Mouse (Mus musculus): ENCODE measurements at regions not wholly inside any gene's neighbourhood (a gene's known extent, or its start where the extent isn't known, plus 50 kb on each side); places are given as distances from the start of the nearest gene placed in this dataset.

DNA sequence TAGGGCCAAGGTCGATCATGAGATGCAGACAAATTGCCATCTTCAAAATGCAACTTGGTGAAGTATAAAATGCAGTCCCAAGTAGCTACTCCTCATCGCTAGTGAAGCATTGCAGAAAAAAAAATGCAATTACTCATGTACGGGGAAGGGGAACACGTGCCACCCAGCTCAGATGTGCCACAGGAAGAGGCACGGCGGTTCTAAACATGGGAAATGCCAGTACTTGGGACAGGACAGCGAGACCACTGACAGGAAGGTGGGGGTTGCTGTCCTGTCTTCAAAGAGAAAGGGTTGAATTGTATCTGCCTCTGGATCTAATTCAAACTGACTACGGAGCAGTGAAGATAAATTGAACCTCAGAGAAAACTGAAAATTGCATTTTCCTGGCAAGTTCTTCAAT lies 104.6 kb upstream of the Ankrd1 start:
- H3K36me3 ChIP-seq (ENCODE audit: control insufficient read depth, insufficient read depth, low read length), result no peaks in the 10 kb centered on the region
- H3K27me3 ChIP-seq (ENCODE audit: control insufficient read depth, insufficient read depth, low read length), result no peaks in the 10 kb centered on the region
- no peak overlapping the region for H3K27ac ChIP-seq (ENCODE audit: low read length)
- no peaks in the 10 kb centered on the region for H3K4me1 ChIP-seq (ENCODE audit: control insufficient read depth, insufficient read depth, low read length)
- no peak overlapping the region for H3K4me3 ChIP-seq (replicated peaks; ENCODE audit: low read length)
- 36% methylated on average over 8 of the region's 8 CpGs for WGBS
- H3K9me3 ChIP-seq (replicated peaks; ENCODE audit: control insufficient read depth, low read length), result no peaks in the 10 kb centered on the region
- H3K4me2 ChIP-seq (ENCODE audit: low read depth, low read length), result no peak overlapping the region
- ATAC-seq (ENCODE audit: insufficient read depth, low FRiP score), result no peak
- H3K9ac ChIP-seq (ENCODE audit: low read length), result no peak overlapping the region

DNA sequence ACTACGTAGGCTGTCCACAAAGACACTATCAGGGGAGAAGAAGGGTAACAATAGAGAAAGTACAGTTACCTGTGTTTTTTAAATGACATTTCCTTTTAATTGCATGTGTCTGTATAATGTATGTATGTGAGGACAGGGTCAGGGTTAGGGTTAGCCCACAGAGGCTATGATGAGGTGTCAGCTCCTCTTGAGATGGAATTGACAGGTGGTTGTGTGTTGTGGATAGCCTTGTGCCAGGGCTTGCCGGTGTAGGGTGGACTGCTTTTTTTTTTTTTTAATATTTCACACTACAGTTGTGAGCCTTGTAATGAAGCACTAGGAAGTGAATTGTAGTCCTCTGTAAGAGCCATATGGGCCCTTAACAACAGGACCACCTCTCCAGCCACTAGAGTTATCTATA lies 105.7 kb upstream of the Ankrd1 start:
- no peaks in the 10 kb centered on the region for H3K9me3 ChIP-seq (replicated peaks; ENCODE audit: control insufficient read depth, low read length)
- H3K4me3 ChIP-seq (replicated peaks; ENCODE audit: low read length), result no peak overlapping the region
- H3K27ac ChIP-seq (ENCODE audit: low read length), result no peak overlapping the region
- H3K4me1 ChIP-seq (ENCODE audit: control insufficient read depth, insufficient read depth, low read length), result no peaks in the 10 kb centered on the region
- no peak for ATAC-seq (ENCODE audit: insufficient read depth, low FRiP score)
- H3K27me3 ChIP-seq (ENCODE audit: control insufficient read depth, insufficient read depth, low read length), result no peaks in the 10 kb centered on the region
- no peaks in the 10 kb centered on the region for H3K36me3 ChIP-seq (ENCODE audit: control insufficient read depth, insufficient read depth, low read length)
- H3K9ac ChIP-seq (ENCODE audit: low read length), result no peak overlapping the region
- WGBS, result 90% methylated on average over 2 of the region's 2 CpGs
- no peak overlapping the region for H3K4me2 ChIP-seq (ENCODE audit: low read depth, low read length)

DNA sequence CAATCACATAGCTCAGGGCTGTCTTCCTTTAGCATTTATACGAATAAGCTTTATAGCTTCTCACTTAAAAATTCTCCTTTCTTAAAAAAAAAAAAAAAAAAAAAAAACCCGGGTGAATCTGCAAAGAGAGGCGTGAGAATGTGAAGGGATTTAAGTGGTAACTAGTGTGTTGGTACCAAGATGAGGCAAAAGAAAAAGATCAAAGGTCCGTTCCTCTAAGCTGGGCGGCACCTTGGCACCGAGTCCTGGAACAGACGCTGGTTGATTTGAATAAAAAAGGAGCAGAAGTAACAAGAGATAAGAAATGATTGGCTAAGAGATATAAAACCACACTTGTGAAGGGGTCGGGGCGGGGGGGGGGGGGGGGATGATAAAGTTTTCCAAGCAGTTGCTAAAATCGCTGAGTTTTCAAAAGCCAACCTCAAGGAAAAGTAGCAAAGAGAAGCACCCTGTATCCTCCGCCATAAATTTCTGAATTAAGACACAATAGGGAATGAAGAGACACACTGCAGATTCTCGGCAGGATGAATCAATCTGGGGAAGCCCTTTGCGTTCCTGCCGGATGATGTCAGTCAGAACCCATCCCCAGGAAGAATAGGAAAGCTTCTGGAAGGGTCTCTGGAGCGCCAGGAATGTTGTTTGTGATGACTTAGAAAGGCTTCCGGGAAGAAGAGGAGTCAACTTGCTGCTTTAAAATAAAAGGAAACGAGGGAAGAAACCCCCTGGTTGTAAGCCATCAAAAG lies 107.7 kb upstream of the Ankrd1 start:
- Histone ChIP-seq H3K4me2 (ENCODE audit: low read depth, low read length) (peak overlapping the region; percentile 25), H3K27me3 (ENCODE audit: control insufficient read depth, insufficient read depth, low read length) (no peaks in the 10 kb centered on the region), H3K27ac (ENCODE audit: low read length) (no peak overlapping the region), H3K36me3 (ENCODE audit: control insufficient read depth, insufficient read depth, low read length) (no peaks in the 10 kb centered on the region), H3K4me1 (ENCODE audit: control insufficient read depth, insufficient read depth, low read length) (no peaks in the 10 kb centered on the region), H3K4me3 (replicated peaks; ENCODE audit: low read length) (no peak overlapping the region), H3K9me3 (replicated peaks; ENCODE audit: control insufficient read depth, low read length) (no peaks in the 10 kb centered on the region), H3K9ac (ENCODE audit: low read length) (no peak overlapping the region)
- 23% methylated on average over 17 of the region's 17 CpGs for WGBS
- no peak for ATAC-seq (ENCODE audit: insufficient read depth, low FRiP score)

DNA sequence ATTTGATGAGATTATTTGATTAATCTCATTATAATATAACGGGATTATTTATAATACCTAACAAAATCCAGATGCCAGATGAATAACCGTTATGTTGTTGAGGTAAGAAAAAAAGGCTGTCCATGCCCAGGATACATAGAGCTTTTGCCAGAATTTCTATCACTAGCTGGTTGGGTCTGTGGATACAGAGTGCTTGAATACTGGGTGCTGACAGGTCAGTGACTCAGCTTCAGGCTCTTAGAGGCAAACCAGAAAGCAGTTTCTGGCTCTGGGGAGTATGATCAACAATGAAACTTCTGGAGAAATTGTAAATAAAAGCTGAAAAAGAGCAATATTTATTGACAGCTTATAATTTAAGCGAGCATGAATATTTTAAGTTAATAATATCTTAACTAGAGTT lies 109.4 kb upstream of the Ankrd1 start:
- ATAC-seq (ENCODE audit: insufficient read depth, low FRiP score), result no peak
- Histone ChIP-seq H3K4me1 (ENCODE audit: control insufficient read depth, insufficient read depth, low read length) (no peaks in the 10 kb centered on the region), H3K36me3 (ENCODE audit: control insufficient read depth, insufficient read depth, low read length) (no peaks in the 10 kb centered on the region), H3K4me3 (replicated peaks; ENCODE audit: low read length) (no peak overlapping the region), H3K27ac (ENCODE audit: low read length) (no peak overlapping the region), H3K4me2 (ENCODE audit: low read depth, low read length) (no peak overlapping the region), H3K27me3 (ENCODE audit: control insufficient read depth, insufficient read depth, low read length) (no peaks in the 10 kb centered on the region), H3K9ac (ENCODE audit: low read length) (no peak overlapping the region), H3K9me3 (replicated peaks; ENCODE audit: control insufficient read depth, low read length) (no peaks in the 10 kb centered on the region)
- WGBS, result 86% methylated on average over 3 of the region's 3 CpGs

DNA sequence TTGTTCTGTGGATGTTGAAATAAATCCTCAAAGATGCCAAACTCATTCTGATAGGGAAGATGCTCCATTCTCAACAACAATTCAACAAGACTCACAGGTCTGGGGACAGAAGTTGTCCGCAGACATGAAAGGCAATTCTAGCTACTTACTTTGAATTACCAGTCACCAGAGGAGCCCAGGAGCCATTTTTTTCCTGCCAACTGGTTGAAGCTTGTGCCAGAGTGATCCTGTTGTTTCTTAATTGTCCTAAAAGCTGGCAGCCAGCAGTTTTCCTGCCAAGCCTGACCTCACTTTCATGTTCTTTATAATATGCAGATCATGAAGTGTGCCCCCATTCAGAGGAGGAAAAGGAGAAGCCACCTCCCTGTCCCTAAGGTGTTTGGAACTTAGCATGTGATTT lies 110.0 kb upstream of the Ankrd1 start:
- Histone ChIP-seq H3K9ac (ENCODE audit: low read length) (no peak overlapping the region), H3K9me3 (replicated peaks; ENCODE audit: control insufficient read depth, low read length) (no peaks in the 10 kb centered on the region), H3K4me1 (ENCODE audit: control insufficient read depth, insufficient read depth, low read length) (no peaks in the 10 kb centered on the region), H3K27ac (ENCODE audit: low read length) (no peak overlapping the region), H3K4me3 (replicated peaks; ENCODE audit: low read length) (no peak overlapping the region), H3K4me2 (ENCODE audit: low read depth, low read length) (no peak overlapping the region), H3K36me3 (ENCODE audit: control insufficient read depth, insufficient read depth, low read length) (no peaks in the 10 kb centered on the region), H3K27me3 (ENCODE audit: control insufficient read depth, insufficient read depth, low read length) (no peaks in the 10 kb centered on the region)
- WGBS, result 89% methylated on average over 1 of the region's 1 CpGs
- ATAC-seq (ENCODE audit: insufficient read depth, low FRiP score), result no peak

DNA sequence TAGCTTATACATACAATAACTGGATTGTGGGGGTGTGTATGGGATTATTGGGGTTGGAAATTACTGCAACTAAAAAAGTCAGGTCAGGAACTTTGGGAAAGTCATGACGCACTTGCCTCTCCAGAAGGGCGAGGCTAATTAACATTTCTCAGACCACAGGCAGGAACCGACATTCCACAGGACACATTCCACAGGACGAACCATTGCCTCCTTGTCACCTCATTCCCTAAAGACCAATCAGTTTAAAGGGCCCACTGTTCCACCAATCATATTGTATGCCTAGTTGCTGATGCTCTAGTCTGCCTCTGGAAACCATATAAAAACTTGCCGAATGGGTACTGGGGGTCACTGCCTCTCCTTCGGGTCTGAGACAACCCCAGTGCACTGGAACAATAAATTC lies 113.0 kb upstream of the Pcgf5 start:
- Histone ChIP-seq H3K36me3 (ENCODE audit: control insufficient read depth, insufficient read depth, low read length) (no peaks in the 10 kb centered on the region), H3K4me2 (ENCODE audit: low read depth, low read length) (no peak overlapping the region), H3K4me3 (replicated peaks; ENCODE audit: low read length) (no peak overlapping the region), H3K4me1 (ENCODE audit: control insufficient read depth, insufficient read depth, low read length) (no peaks in the 10 kb centered on the region), H3K9me3 (replicated peaks; ENCODE audit: control insufficient read depth, low read length) (no peaks in the 10 kb centered on the region), H3K9ac (ENCODE audit: low read length) (no peak overlapping the region), H3K27me3 (ENCODE audit: control insufficient read depth, insufficient read depth, low read length) (no peaks in the 10 kb centered on the region), H3K27ac (ENCODE audit: low read length) (no peak overlapping the region)
- no peak for ATAC-seq (ENCODE audit: insufficient read depth, low FRiP score)
- 68% methylated on average over 6 of the region's 6 CpGs for WGBS

DNA sequence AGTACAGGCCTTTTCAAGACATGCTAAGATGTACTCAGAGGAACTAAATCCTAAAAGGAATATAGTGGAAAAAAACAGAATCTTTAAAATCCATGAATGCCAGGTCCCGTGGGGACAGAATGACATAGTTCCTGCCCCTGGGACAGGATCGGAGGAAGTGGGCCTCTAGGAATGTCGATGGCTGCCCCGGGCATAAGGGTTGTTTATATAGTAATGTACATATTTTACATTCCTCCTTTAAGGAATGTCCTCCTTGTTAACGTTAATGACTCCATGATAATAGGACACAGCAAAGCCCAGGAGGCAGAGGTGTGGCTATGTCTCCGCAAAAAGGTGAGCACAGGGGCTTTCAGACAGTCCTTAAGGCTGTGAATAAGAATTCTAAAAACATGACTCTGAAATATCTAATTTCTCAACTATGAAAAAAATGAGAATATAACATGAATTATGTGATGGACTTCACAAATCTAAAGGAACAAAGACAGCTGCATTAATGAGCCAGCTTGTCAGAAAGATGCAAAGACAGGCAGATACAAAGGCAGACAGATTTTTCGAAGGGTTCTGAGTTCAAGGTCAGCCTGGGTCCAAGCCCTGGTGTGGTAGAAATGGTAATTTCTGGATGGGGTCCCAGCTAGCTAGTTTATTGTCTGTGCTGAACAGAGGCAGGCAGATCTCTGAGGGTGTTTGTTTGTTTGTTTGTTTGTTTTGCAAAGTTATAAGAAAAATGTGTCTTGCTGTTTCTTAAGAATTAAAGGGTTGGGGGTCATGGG lies 111.3 kb upstream of the Pcgf5 start:
- Histone ChIP-seq H3K4me2 (ENCODE audit: low read depth, low read length) (no peak overlapping the region), H3K27me3 (ENCODE audit: control insufficient read depth, insufficient read depth, low read length) (no peaks in the 10 kb centered on the region), H3K27ac (ENCODE audit: low read length) (no peak overlapping the region), H3K9ac (ENCODE audit: low read length) (no peak overlapping the region), H3K4me3 (replicated peaks; ENCODE audit: low read length) (no peak overlapping the region), H3K36me3 (ENCODE audit: control insufficient read depth, insufficient read depth, low read length) (no peaks in the 10 kb centered on the region), H3K9me3 (replicated peaks; ENCODE audit: control insufficient read depth, low read length) (no peaks in the 10 kb centered on the region), H3K4me1 (ENCODE audit: control insufficient read depth, insufficient read depth, low read length) (no peaks in the 10 kb centered on the region)
- no peak for ATAC-seq (ENCODE audit: insufficient read depth, low FRiP score)
- WGBS, result 26% methylated on average over 7 of the region's 7 CpGs

DNA sequence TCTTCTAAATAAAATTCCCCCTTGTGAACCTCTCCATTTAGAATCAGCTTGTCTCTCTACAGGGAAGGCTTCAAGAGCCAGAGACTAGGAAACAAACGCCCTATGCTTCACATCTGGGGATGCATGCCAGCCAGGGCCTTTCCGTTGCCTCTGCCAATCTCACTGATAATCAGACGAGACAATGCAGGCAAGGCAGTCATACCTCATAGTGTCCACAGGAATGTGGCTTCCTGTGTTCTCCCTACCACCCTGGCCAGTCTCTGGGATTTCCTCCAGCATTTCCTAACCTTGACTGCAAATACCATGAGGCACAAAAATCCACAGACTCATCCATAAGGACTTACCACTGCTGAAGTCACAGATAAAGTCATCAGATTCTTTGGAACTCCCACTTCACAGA lies 110.4 kb upstream of the Pcgf5 start:
- WGBS, result 55% methylated on average over 3 of the region's 3 CpGs

DNA sequence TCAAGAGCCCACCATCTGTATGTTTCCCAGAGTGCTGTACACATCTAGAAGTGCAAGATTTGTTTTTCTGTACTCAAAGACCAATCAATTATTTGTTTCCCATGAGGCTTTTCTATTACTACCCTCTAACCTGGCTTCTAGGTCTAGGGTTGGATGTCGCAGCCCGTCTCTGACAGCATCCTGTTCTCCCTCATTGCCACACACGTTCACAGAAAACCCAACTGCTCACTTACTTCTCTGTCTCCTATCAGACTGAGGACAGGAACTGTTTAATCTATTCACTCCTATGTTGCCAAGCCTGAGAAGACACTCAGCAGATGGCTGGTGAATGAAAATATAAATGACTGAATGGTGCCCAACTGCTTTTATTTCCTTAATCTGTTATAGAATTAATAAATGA lies 109.6 kb upstream of the Pcgf5 start:
- Histone ChIP-seq H3K27ac (ENCODE audit: low read length) (no peak overlapping the region), H3K4me1 (ENCODE audit: control insufficient read depth, insufficient read depth, low read length) (no peaks in the 10 kb centered on the region), H3K4me2 (ENCODE audit: low read depth, low read length) (no peak overlapping the region), H3K4me3 (replicated peaks; ENCODE audit: low read length) (no peak overlapping the region), H3K27me3 (ENCODE audit: control insufficient read depth, insufficient read depth, low read length) (no peaks in the 10 kb centered on the region), H3K36me3 (ENCODE audit: control insufficient read depth, insufficient read depth, low read length) (no peaks in the 10 kb centered on the region), H3K9ac (ENCODE audit: low read length) (no peak overlapping the region), H3K9me3 (replicated peaks; ENCODE audit: control insufficient read depth, low read length) (no peaks in the 10 kb centered on the region)
- WGBS, result 65% methylated on average over 3 of the region's 3 CpGs
- no peak for ATAC-seq (ENCODE audit: insufficient read depth, low FRiP score)

More for the DNA sequence above, 110.4 kb upstream of the Pcgf5 start:
- no peaks in the 10 kb centered on the region for H3K9me3 ChIP-seq (replicated peaks; ENCODE audit: control insufficient read depth, low read length)
- H3K4me3 ChIP-seq (replicated peaks; ENCODE audit: low read length), result no peak overlapping the region
- no peak for ATAC-seq (ENCODE audit: insufficient read depth, low FRiP score)
- H3K36me3 ChIP-seq (ENCODE audit: control insufficient read depth, insufficient read depth, low read length), result no peaks in the 10 kb centered on the region
- H3K9ac ChIP-seq (ENCODE audit: low read length), result no peak overlapping the region
- H3K27me3 ChIP-seq (ENCODE audit: control insufficient read depth, insufficient read depth, low read length), result no peaks in the 10 kb centered on the region
- H3K27ac ChIP-seq (ENCODE audit: low read length), result no peak overlapping the region
- no peaks in the 10 kb centered on the region for H3K4me1 ChIP-seq (ENCODE audit: control insufficient read depth, insufficient read depth, low read length)
- H3K4me2 ChIP-seq (ENCODE audit: low read depth, low read length), result no peak overlapping the region
